Mouse (Mus musculus): ENCODE data around the gene Klk1b1.

GRCm38 (mm10) chr7:43967612-43968011 is 1.1 kb downstream of the Klk1b1 start:
- TF ChIP-seq CTCF (IDR thresholded peaks at IDR 0.05; ENCODE audit: low read depth) (no peak), EP300 (IDR thresholded peaks at IDR 0.05; ENCODE audit: low read depth) (no peak)
